Mouse (Mus musculus): ENCODE results near the gene Orai2.

- TF ChIP-seq CTCF (IDR thresholded peaks at IDR 0.05) (no peak), EP300 (IDR thresholded peaks at IDR 0.05; ENCODE audit: insufficient read depth, low read depth, low read length) (no peak), POLR2A (IDR thresholded peaks at IDR 0.05; ENCODE audit: insufficient read depth, low read depth, low read length) (no peak)
These were observed 11.5 kb upstream of the Orai2 start for GRCm38 (mm10) chr5:136182049-136182448.

Data from heart, adult 2 months (tissue).